Mouse (Mus musculus) midbrain, postnatal 0 days (tissue): Measurements from ENCODE around the gene Osgin1. TPM values are rescaled to one million over a fixed set of nuclear protein-coding genes. Genes with fewer than 3 reads are reported as not detected.

ENCODE experiments used
- ATAC-seq: fragments of 200-750 bp; cut with Nextera tagmentation; 2 replicates; pipeline ENCODE4 v1.8.0; 2017; ENCODE audit warnings: moderate number of reproducible peaks, mild to moderate bottlenecking, moderate TSS enrichment, moderate library complexity; ENCODE audit not compliant: low FRiP score
- DNase-seq: peaks from one replicate; pipeline ENCODE4 v3.0.0-alpha.2; 2015; ENCODE audit warnings: low spot score
- H3K27ac ChIP-seq: fragments of 300-500 bp; sonication (generic); 2 replicates; pipeline ENCODE4 v1.5.1; 2014; ENCODE audit warnings: low read depth, mild to moderate bottlenecking, low read length, mixed read lengths
- H3K27me3 ChIP-seq: fragments of 300-500 bp; sonication (generic); 2 replicates; pipeline ENCODE4 v1.6.1; 2014; ENCODE audit warnings: low read length, control low read depth, mixed read lengths; ENCODE audit not compliant: insufficient read depth
- H3K36me3 ChIP-seq: fragments of 300-500 bp; sonication (generic); 2 replicates; pipeline ENCODE4 v1.6.1; 2014; ENCODE audit warnings: low read length, control low read depth, mixed read lengths; ENCODE audit not compliant: insufficient read depth
- H3K4me1 ChIP-seq: fragments of 300-500 bp; sonication (generic); 2 replicates; pipeline ENCODE4 v1.6.1; 2014; ENCODE audit warnings: mild to moderate bottlenecking, control low read depth, antibody characterized with exemption, low read length, mixed read lengths; ENCODE audit not compliant: insufficient read depth
- H3K4me2 ChIP-seq: fragments of 300-500 bp; sonication (generic); 2 replicates; pipeline ENCODE4 v1.6.1; 2014; ENCODE audit warnings: low read depth, mild to moderate bottlenecking, low read length, mixed read lengths; ENCODE audit not compliant: poor library complexity, severe bottlenecking
- H3K4me3 ChIP-seq: fragments of 300-500 bp; sonication (generic); 2 replicates; pipeline ENCODE4 v1.5.1; 2014; ENCODE audit warnings: low read depth, mild to moderate bottlenecking, low read length, moderate library complexity
- H3K9ac ChIP-seq: fragments of 300-500 bp; sonication (generic); replicated peaks from 2 replicates; pipeline ENCODE4 v1.6.1; 2014; ENCODE audit warnings: mild to moderate bottlenecking, low read length, moderate library complexity, mixed read lengths; ENCODE audit not compliant: poor library complexity, severe bottlenecking
- H3K9me3 ChIP-seq: fragments of 300-500 bp; sonication (generic); 2 replicates; pipeline ENCODE4 v1.6.1; 2016; ENCODE audit warnings: low read length, control low read depth
- CTCF ChIP-seq: IDR thresholded peaks from 2 replicates; pipeline ENCODE4 v1.5.1; 2016; ENCODE audit warnings: antibody characterized with exemption, mild to moderate bottlenecking
- WGBS: fragments of 180-500 bp; shearing (Covaris S2); extraction: QIAGEN DNeasy Blood & Tissue Kit; methylation state at CpG from one replicate; pipeline ENCODE4 v1.1.7; 2014; 5-methylcytosine and 5-hydroxymethylcytosine counted together
- polyA plus RNA-seq: library from polyadenylated mRNA; unstranded; fragments of >200 nt; fragmentation: Nextera tagmentation; extraction: Ambion mirVana; gene quantifications from 2 replicates; pipeline ENCODE4 v1.2.1, GENCODE M21; 2015
- total RNA-seq: library from RNA; depleted of rRNA; stranded (reverse); fragments of >200 nt; gene quantifications from 2 replicates; pipeline ENCODE4 v1.2.3, GENCODE M21; 2014

The Osgin1 gene
- total and polyA plus RNA-seq, 2 experiments from 2014 or later, result 0.15 TPM; not detected in 1

DNA sequence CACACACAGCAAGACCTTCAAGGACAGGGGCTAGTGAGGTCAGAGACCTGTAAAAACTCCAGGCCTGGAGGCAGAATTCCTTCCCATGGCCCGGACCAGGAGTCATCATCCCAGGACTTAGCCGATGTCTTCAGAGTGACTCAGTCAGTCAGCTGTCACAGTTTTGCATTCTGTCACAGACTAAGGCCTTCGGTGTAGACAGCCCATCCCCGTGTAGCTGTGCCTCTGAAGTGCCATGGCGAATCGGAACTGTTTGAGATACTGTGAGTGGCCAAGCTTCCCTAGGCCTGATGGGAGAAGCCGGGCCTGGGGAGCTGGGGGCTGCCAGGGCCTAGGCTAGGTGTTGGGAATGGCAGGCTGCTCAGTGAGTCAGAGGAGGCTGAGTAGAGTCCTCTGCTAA is 3.2 kb upstream of the Osgin1 start:
- Histone ChIP-seq H3K9me3 (no peaks in the 10 kb centered on the region), H3K4me1 (no peaks in the 10 kb centered on the region), H3K27ac (no peak overlapping the region), H3K36me3 (no peaks in the 10 kb centered on the region), H3K4me3 (no peak overlapping the region), H3K9ac (no peak overlapping the region), H3K27me3 (no peaks in the 10 kb centered on the region), H3K4me2 (no peak overlapping the region)
- TF ChIP-seq CTCF, result no peak
- no peak for ATAC-seq
- WGBS, result 87% methylated on average over 7 of the region's 7 CpGs
- DNase-seq, result no peak

- Histone ChIP-seq H3K4me1 (no peaks in the 10 kb centered on the region), H3K36me3 (no peaks in the 10 kb centered on the region), H3K4me2 (no peak overlapping the region), H3K27me3 (no peaks in the 10 kb centered on the region), H3K27ac (no peak overlapping the region), H3K4me3 (no peak overlapping the region), H3K9me3 (no peaks in the 10 kb centered on the region), H3K9ac (no peak overlapping the region)
- no peak for TF ChIP-seq CTCF
- DNase-seq (no peak), ATAC-seq (no peak)
- WGBS, result 62% methylated on average over 3 of the region's 3 CpGs
Observed at GRCm38 (mm10) chr8:119432372-119432771, 1.6 kb upstream of the Osgin1 start.

GRCm38 (mm10) chr8:119434569-119434968 is 645 bp downstream of the Osgin1 start:
- H3K4me2 ChIP-seq, result no peak overlapping the region
- H3K4me3 ChIP-seq, result no peak overlapping the region
- WGBS, result 91% methylated on average over 6 of the region's 6 CpGs
- no peak for TF ChIP-seq CTCF
- no peaks in the 10 kb centered on the region for H3K36me3 ChIP-seq
- no peak overlapping the region for H3K27ac ChIP-seq
- no peaks in the 10 kb centered on the region for H3K27me3 ChIP-seq
- DNase-seq, result no peak
- no peaks in the 10 kb centered on the region for H3K4me1 ChIP-seq
- ATAC-seq, result no peak
- no peaks in the 10 kb centered on the region for H3K9me3 ChIP-seq
- no peak overlapping the region for H3K9ac ChIP-seq

DNA sequence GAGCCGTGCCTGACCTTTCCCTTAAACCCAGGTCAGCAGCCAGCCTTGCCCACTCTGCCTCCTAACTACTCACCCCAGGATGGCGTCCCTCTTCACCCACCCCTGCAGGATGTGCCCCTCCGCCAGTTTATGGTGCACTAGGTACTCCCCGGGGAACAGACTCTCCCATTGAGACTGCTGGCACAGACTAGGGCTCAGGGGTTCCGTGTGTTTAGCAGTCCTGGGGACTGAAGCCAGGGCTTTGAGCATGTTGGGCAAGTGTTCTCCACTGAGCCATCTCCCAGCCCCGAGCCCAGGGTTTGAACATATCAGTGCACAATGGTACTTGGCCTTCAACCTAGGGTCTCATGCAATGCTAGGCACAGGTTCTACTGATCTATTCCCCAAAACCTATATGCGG is 1.6 kb downstream of the Osgin1 start:
- WGBS, result 86% methylated on average over 7 of the region's 7 CpGs
- no peaks in the 10 kb centered on the region for H3K36me3 ChIP-seq

DNA sequence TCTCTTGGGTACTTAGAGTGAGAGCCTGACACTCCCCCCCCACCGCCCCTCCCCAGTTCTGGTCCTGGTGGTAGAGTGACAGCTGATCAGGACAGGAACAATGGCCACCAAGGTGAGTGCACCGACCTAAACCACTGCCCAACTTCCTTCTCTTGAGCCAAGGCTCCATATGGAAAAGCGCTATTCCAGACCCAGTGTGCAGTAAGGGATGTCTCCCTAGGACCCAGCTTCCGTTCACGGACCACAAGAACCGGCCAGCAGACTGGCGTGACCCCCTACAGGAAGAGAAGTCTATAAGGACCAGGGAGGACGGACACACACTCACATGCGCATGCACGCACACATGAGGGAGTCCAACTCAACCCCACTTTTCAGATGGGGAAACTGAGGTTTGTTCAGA is 2.4 kb downstream of the Osgin1 start:
- Histone ChIP-seq H3K4me2 (no peak overlapping the region), H3K36me3 (no peaks in the 10 kb centered on the region)

More for the DNA sequence above, 1.6 kb downstream of the Osgin1 start:
- Histone ChIP-seq H3K4me3 (no peak overlapping the region), H3K9me3 (no peaks in the 10 kb centered on the region), H3K9ac (no peak overlapping the region), H3K4me1 (no peaks in the 10 kb centered on the region), H3K4me2 (no peak overlapping the region), H3K27me3 (no peaks in the 10 kb centered on the region), H3K27ac (no peak overlapping the region)
- ATAC-seq, result no peak
- TF ChIP-seq CTCF, result no peak
- no peak for DNase-seq

DNA sequence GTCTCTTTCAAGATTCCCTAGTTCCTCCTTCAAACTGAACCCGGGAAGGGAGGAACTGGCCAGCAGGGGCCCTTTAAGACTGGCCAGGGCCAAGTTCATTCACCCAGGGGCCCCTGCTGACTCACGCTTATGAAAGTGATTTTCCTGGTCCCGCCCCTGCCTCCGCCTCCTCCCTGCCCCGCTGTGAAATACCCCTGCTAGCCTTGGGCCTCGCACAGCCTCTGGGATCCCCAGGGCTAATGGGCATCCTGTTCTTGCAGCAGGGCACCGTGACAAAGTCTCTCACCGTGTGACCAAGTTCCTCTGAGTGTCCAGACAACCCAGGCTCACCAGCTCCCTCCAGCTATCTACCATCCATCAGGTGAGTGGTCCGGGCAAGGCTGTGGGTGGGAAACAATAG is 3.0 kb downstream of the Osgin1 start:
- Histone ChIP-seq H3K27ac (no peak overlapping the region), H3K9ac (no peak overlapping the region), H3K4me3 (no peak overlapping the region), H3K27me3 (no peaks in the 10 kb centered on the region), H3K4me1 (0 out of 2 replicates have a peak, but pooled peaks cover 3% of the 10 kb centered on the region), H3K4me2 (no peak overlapping the region), H3K9me3 (no peaks in the 10 kb centered on the region), H3K36me3 (no peaks in the 10 kb centered on the region)
- no peak for TF ChIP-seq CTCF
- DNase-seq, result no peak
- no peak for ATAC-seq
- 12% methylated on average over 9 of the region's 9 CpGs for WGBS

More for the DNA sequence above, 2.4 kb downstream of the Osgin1 start:
- no peak for TF ChIP-seq CTCF
- no peak overlapping the region for H3K27ac ChIP-seq
- H3K9ac ChIP-seq, result no peak overlapping the region
- no peaks in the 10 kb centered on the region for H3K9me3 ChIP-seq
- 88% methylated on average over 10 of the region's 10 CpGs for WGBS
- no peaks in the 10 kb centered on the region for H3K27me3 ChIP-seq
- no peak for DNase-seq
- H3K4me3 ChIP-seq, result no peak overlapping the region
- ATAC-seq, result no peak
- H3K4me1 ChIP-seq, result 0 out of 2 replicates have a peak, but pooled peaks cover 3% of the 10 kb centered on the region
